Mouse (Mus musculus) megakaryocyte, embryonic 14.5 days (primary cell): Measurements from ENCODE around the gene Enpp3. TPM values are rescaled to one million over a fixed set of nuclear protein-coding genes. Genes with fewer than 3 reads are reported as not detected.

Experiments
- H3K27me3 ChIP-seq: replicated peaks from 2 replicates; pipeline ENCODE3; 2012; ENCODE audit warnings: inconsistent platforms
- H3K36me3 ChIP-seq: replicated peaks from 2 replicates; pipeline ENCODE3; 2012; ENCODE audit warnings: low read length, inconsistent platforms, mixed read lengths
- H3K4me1 ChIP-seq: 2 replicates; pipeline ENCODE4 v1.6.1; 2012; ENCODE audit warnings: inconsistent platforms
- H3K4me3 ChIP-seq: replicated peaks from 2 replicates; pipeline ENCODE3; 2012; ENCODE audit warnings: moderate library complexity, mild to moderate bottlenecking, inconsistent platforms
- H3K9me3 ChIP-seq: 2 replicates; pipeline ENCODE4 v1.6.1; 2012; ENCODE audit warnings: inconsistent platforms
- FLI1 ChIP-seq: IDR thresholded peaks from 2 replicates; pipeline ENCODE4 v1.6.1; 2012; ENCODE audit warnings: low read length, inconsistent platforms, mixed read lengths
- GATA1 ChIP-seq: IDR thresholded peaks from 3 replicates; pipeline ENCODE4 v1.6.1; 2012; ENCODE audit warnings: mixed read lengths, low read length, inconsistent platforms, borderline replicate concordance
- polyA plus RNA-seq: library from polyadenylated mRNA; stranded (reverse); fragments of >175 nt; gene quantifications from 2 replicates; pipeline ENCODE4 v1.2.3, GENCODE M21; 2012; ENCODE audit warnings: low replicate concordance; ENCODE audit not compliant: insufficient read depth

The Enpp3 gene
- polyA plus RNA-seq, 1 experiment, result not detected

- Histone ChIP-seq H3K36me3 (no peaks in the 10 kb centered on the region), H3K4me1 (peaks cover 3% of the 10 kb centered on the region; the same call in 1 of the 2 replicates), H3K27me3 (no peaks in the 10 kb centered on the region), H3K4me3 (no peak overlapping the region), H3K9me3 (peaks cover 6% of the 10 kb centered on the region; the same call in 1 of the 2 replicates)
- no peak for TF ChIP-seq FLI1
- no peak for TF ChIP-seq GATA1
These were observed 40.8 kb downstream of the Enpp3 start for GRCm38 (mm10) chr10:24801796-24802195.

- H3K4me1 ChIP-seq, result peaks cover 3% of the 10 kb centered on the region; the same call in 1 of the 2 replicates
- H3K4me3 ChIP-seq, result no peak overlapping the region
- no peaks in the 10 kb centered on the region for H3K27me3 ChIP-seq
- H3K36me3 ChIP-seq, result no peaks in the 10 kb centered on the region
- TF ChIP-seq GATA1, result no peak
- no peak for TF ChIP-seq FLI1
- H3K9me3 ChIP-seq, result peaks cover 8% of the 10 kb centered on the region; the same call in 1 of the 2 replicates
These were observed 45.4 kb downstream of the Enpp3 start for GRCm38 (mm10) chr10:24797246-24797645.

GRCm38 (mm10) chr10:24792756-24793155, 49.9 kb downstream of the Enpp3 start:
- H3K36me3 ChIP-seq, result no peaks in the 10 kb centered on the region
- TF ChIP-seq FLI1, result no peak
- H3K4me1 ChIP-seq, result peaks cover 6% of the 10 kb centered on the region; the same call in 1 of the 2 replicates
- no peaks in the 10 kb centered on the region for H3K27me3 ChIP-seq
- H3K9me3 ChIP-seq, result 0 out of 2 replicates have a peak, but pooled peaks cover 4% of the 10 kb centered on the region
- no peak overlapping the region for H3K4me3 ChIP-seq

- H3K27me3 ChIP-seq, result no peaks in the 10 kb centered on the region
- no peaks in the 10 kb centered on the region for H3K36me3 ChIP-seq
- no peak for TF ChIP-seq FLI1
- no peak for TF ChIP-seq GATA1
- peaks cover 3% of the 10 kb centered on the region; the same call in 1 of the 2 replicates for H3K4me1 ChIP-seq
- H3K9me3 ChIP-seq, result no peaks in the 10 kb centered on the region
- no peak overlapping the region for H3K4me3 ChIP-seq
These were observed 52.7 kb downstream of the Enpp3 start for GRCm38 (mm10) chr10:24789747-24790545.

GRCm38 (mm10) chr10:24785345-24785744, 57.3 kb downstream of the Enpp3 start:
- H3K27me3 ChIP-seq, result peaks cover 1% of the 10 kb centered on the region
- no peaks in the 10 kb centered on the region for H3K9me3 ChIP-seq
- no peak overlapping the region for H3K4me3 ChIP-seq
- TF ChIP-seq GATA1, result no peak
- TF ChIP-seq FLI1, result no peak
- no peaks in the 10 kb centered on the region for H3K36me3 ChIP-seq
- peaks cover 3% of the 10 kb centered on the region; the same call in 1 of the 2 replicates for H3K4me1 ChIP-seq

GRCm38 (mm10) chr10:24784624-24785276, 57.9 kb downstream of the Enpp3 start:
- TF ChIP-seq GATA1, result no peak
- H3K27me3 ChIP-seq, result peaks cover 1% of the 10 kb centered on the region
- no peaks in the 10 kb centered on the region for H3K36me3 ChIP-seq
- no peak overlapping the region for H3K4me3 ChIP-seq
- peaks cover 2% of the 10 kb centered on the region; the same call in 1 of the 2 replicates for H3K4me1 ChIP-seq
- H3K9me3 ChIP-seq, result no peaks in the 10 kb centered on the region

- no peak overlapping the region for H3K4me3 ChIP-seq
These were observed 58.7 kb downstream of the Enpp3 start for GRCm38 (mm10) chr10:24783946-24784345.

GRCm38 (mm10) chr10:24778643-24779020, 64.0 kb downstream of the Enpp3 start:
- H3K4me3 ChIP-seq, result no peak overlapping the region
- no peak for TF ChIP-seq FLI1
- TF ChIP-seq GATA1, result no peak
- H3K27me3 ChIP-seq, result peaks cover 1% of the 10 kb centered on the region
- no peaks in the 10 kb centered on the region for H3K9me3 ChIP-seq
- H3K4me1 ChIP-seq, result no peaks in the 10 kb centered on the region
- H3K36me3 ChIP-seq, result no peaks in the 10 kb centered on the region

More at GRCm38 (mm10) chr10:24783946-24784345, 58.7 kb downstream of the Enpp3 start:
- H3K4me1 ChIP-seq, result no peaks in the 10 kb centered on the region
- H3K36me3 ChIP-seq, result no peaks in the 10 kb centered on the region
- H3K27me3 ChIP-seq, result peaks cover 1% of the 10 kb centered on the region
- TF ChIP-seq GATA1 (no peak), FLI1 (no peak)
- no peaks in the 10 kb centered on the region for H3K9me3 ChIP-seq

- peaks cover 1% of the 10 kb centered on the region for H3K27me3 ChIP-seq
- no peaks in the 10 kb centered on the region for H3K4me1 ChIP-seq
- no peak overlapping the region for H3K4me3 ChIP-seq
- TF ChIP-seq GATA1, result no peak
- no peak for TF ChIP-seq FLI1
- H3K36me3 ChIP-seq, result no peaks in the 10 kb centered on the region
- no peaks in the 10 kb centered on the region for H3K9me3 ChIP-seq
These were observed 64.5 kb downstream of the Enpp3 start for GRCm38 (mm10) chr10:24777916-24778642.

GRCm38 (mm10) chr10:24769496-24769895, 73.1 kb downstream of the Enpp3 start:
- TF ChIP-seq FLI1 (no peak), GATA1 (no peak)
- no peaks in the 10 kb centered on the region for H3K27me3 ChIP-seq
- H3K9me3 ChIP-seq, result peaks cover 4% of the 10 kb centered on the region; the same call in 1 of the 2 replicates
- H3K36me3 ChIP-seq, result no peaks in the 10 kb centered on the region
- H3K4me3 ChIP-seq, result no peak overlapping the region
- no peaks in the 10 kb centered on the region for H3K4me1 ChIP-seq
